Mouse (Mus musculus) ovary, postnatal 14 days (tissue): Measurements from ENCODE around the gene Scin.

Source experiments
- DNase-seq: peaks from one replicate; pipeline ENCODE4 v3.0.0; 2022; ENCODE audit warnings: low spot score

The Scin gene

DNA sequence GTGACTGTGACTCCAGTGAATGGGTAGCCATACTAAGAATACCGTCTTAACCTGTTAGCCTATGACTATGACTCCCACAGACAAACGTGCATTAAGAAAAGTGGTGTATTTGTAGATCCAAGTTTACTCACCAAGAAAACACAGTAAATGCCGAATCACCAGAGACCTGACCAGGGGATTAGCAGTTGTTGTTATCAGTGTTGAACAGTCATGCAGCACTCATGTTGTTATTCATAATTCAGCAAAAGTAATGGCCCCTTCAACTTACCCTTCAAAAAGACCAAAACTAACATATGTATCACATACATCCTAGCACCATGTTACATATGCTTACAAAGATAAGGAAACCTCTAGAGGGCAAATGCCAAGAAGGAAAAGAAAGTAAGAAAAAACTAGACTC, 106.6 kb downstream of the Scin start:
- no peak for DNase-seq

DNA sequence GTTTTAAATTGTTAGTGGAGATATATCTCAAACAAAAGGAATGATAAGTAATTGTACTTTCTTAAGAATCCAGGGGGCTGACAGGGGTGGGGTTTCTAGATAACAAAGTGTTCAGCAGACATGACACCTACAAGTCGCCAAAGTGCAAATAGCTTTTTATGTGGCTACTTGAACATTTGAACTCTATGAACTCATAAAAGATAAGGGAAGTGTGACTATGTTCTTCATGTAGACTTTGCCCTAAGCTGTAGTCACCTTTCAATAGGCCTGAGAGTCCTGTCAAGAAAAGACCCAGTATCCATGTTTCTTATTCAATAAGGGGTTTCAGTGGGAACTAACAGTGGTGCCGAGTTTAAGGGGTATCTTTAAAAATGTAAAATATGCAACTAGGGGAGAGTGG, 110.1 kb downstream of the Scin start:
- DNase-seq, result no peak

DNA sequence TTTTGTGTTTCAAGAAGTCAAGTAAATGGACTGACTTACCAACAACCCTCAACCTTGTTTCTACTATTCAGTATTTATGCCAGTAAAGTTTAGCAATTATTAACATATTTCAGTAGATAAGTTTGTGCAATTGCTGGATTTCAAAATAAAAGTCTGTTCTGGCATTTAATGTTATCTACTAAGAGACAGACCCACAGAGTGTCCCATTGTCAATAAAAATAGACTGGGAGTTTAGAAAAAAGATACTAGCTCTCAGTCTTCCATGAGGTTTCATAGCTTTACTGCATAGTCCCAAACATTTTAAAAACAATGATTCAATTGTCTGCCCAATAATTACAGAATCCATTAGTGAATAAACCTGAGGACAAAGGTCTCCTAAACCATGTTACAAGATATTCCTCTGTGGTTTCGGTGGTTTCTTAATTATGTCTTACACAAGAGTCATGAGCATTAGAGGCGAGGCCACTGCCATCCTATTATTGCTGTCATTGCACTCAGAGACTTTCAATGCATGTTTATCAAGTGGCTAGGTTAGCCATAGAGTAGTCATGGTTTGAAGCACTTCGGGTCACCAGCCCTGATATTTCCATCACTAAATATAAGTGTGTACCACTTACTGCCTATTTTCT, 110.9 kb downstream of the Scin start:
- no peak for DNase-seq

DNA sequence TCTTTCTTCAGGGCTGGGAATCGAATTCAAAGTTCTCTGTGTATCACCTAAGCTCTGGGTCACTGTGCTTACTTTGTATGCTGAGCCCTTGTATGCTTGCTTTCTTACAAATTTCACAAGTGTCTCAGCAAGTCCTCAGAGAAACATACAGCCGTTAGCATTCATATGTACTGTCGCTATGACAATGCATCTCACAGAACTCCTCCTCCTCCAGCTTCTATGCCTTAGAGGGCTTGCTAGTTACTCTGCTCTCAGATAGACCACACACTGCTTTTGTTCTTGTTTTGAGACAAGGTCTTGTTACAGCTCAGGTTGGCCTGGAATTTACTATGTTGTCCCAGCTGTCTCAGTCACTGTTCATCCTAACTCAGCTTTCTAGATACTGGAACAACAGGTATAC, 111.7 kb downstream of the Scin start:
- no peak for DNase-seq

DNA sequence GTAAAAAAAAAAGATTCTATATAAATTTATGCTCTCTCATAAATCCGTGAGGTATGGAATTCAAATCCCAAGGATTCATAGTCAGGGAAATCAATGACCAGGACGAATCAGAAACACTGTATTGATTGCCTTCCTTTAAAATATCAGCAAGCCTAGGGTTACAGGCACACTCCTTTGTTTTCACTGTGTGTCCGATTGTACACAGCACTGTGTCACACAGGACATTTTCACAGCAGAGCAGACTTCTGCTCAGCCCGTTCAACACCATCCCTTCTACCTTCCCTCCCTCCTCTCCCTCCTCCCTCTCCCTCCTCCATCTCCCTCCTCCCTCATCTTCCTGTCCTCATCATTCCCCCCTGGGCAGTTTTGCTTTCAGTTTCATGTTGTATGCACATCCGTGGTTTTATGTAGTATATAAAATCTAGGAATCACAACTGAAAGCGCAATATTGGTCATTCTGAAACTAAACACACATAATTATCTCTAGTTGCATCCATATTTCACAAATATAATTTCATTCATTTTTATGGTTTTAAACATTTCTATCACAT, 116.0 kb downstream of the Scin start:
- DNase-seq, result no peak

DNA sequence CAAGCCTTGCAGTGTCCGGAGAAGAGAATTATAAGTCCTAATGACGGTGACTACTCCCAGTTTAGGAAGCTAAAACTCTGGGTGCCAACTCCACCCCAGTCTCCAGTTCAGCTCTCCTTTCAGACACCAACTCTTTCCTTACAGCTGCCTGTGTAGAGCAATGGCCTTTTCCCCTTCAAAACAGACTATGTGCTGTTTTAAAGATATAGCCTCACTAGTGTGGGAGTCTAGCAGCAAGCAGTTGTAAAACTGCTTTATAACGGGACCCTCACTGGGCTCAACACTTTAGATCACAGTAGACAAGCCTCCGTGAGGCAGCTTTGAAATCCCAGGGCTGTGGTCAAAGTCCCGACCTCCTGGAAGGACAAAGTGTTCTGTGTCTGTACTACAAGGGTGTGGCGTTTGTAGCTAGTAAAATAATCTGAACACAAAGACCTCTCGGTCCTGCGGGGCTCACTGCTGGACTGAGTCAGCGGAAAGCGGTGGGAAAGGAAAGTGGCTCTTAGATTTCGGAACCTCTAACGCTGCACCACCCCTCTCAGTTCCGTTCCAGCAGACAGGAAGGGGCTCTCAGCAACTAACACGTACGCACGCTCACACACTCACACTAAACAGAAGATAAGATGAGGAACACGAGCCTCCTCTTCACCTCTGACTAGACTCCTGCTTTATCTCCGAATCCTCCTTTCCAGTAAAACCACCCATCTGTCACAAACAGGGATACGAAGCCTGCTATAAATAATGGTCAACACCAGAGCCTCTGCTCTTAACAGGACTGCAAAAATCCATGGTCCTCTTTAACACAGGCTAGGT, 117.2 kb downstream of the Scin start:
- peak; percentile 34 for DNase-seq

DNA sequence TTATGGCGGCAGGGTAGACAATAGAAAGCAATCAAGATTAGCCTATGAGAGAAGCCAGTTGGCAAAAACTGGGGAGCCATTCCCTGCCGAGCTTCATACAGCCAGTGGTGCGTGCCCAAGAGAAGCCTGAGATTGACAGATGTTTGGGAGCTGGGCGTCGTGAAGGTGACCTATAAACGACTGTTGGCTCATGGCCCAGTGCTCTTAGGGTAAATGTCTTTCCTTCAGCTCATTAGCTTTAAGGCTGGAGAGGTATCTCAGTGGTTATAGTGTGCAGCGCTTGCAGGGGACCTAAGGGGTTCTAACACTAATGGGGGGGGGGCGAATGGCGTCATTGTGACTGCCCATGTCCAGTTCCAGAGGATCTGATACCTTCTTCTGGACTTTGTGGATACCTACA, 118.0 kb downstream of the Scin start:
- DNase-seq, result no peak

DNA sequence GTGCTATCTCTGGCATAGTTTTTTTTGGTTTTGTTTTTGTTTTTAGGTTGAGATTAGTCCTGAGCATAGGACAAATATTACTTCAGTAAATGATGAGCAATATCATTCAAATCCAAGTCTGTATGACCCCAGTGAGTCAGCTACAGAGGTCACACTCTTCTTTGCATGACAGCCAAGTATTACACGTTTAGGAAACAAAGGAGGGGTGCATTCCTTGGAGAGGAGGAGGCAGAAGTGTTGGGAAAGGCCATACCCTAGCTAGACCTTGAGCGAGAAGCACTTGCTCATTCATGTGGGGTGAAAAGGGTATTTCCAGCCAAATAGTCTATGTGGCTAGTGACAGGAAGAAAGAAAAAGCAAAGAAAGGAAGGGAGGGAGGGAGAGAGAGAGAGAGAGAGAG, 124.2 kb downstream of the Scin start:
- no peak for DNase-seq
